Mouse (Mus musculus) stomach, embryonic 16.5 days (tissue): ENCODE data around the gene Glipr2. TPM values are rescaled to one million over a fixed set of nuclear protein-coding genes. Genes with fewer than 3 reads are reported as not detected.

Experiments
- ATAC-seq: fragments of 200-750 bp; cut with Nextera tagmentation; 2 replicates; pipeline ENCODE4 v1.8.0; 2017; ENCODE audit warnings: moderate number of reproducible peaks, moderate TSS enrichment; ENCODE audit not compliant: insufficient read depth, low FRiP score
- H3K27ac ChIP-seq: fragments of 300-500 bp; sonication (generic); 2 replicates; pipeline ENCODE4 v1.5.1; 2014; ENCODE audit warnings: low read length
- H3K27me3 ChIP-seq: fragments of 300-500 bp; sonication (generic); 2 replicates; pipeline ENCODE4 v1.6.1; 2014; ENCODE audit warnings: low read length, control low read depth, mixed read lengths; ENCODE audit not compliant: control insufficient read depth, insufficient read depth
- H3K36me3 ChIP-seq: fragments of 300-500 bp; sonication (generic); 2 replicates; pipeline ENCODE4 v1.6.1; 2014; ENCODE audit warnings: low read length; ENCODE audit not compliant: control insufficient read depth, insufficient read depth
- H3K4me1 ChIP-seq: fragments of 300-500 bp; sonication (generic); 2 replicates; pipeline ENCODE4 v1.6.1; 2014; ENCODE audit warnings: low read length, control low read depth, mixed read lengths; ENCODE audit not compliant: control insufficient read depth, insufficient read depth
- H3K4me2 ChIP-seq: fragments of 300-500 bp; sonication (generic); 2 replicates; pipeline ENCODE4 v1.6.1; 2014; ENCODE audit warnings: low read depth, low read length, mixed read lengths
- H3K4me3 ChIP-seq: fragments of 300-500 bp; sonication (generic); replicated peaks from 2 replicates; pipeline ENCODE4 v1.5.1; 2014; ENCODE audit warnings: mild to moderate bottlenecking, low read length
- H3K9ac ChIP-seq: fragments of 300-500 bp; sonication (generic); 2 replicates; pipeline ENCODE4 v1.6.1; 2014; ENCODE audit warnings: low read length
- H3K9me3 ChIP-seq: fragments of 300-500 bp; sonication (generic); replicated peaks from 2 replicates; pipeline ENCODE4 v1.6.1; 2016; ENCODE audit warnings: low read length, control low read depth; ENCODE audit not compliant: control insufficient read depth
- WGBS: fragments of 180-500 bp; shearing (Covaris S2); extraction: QIAGEN DNeasy Blood & Tissue Kit; methylation state at CpG from one replicate; pipeline ENCODE4 v1.1.7; 2014; 5-methylcytosine and 5-hydroxymethylcytosine counted together
- polyA plus RNA-seq: library from polyadenylated mRNA; unstranded; fragments of >200 nt; fragmentation: Nextera tagmentation; extraction: Ambion mirVana; gene quantifications from 2 replicates; pipeline ENCODE4 v1.2.1, GENCODE M21; 2015

Glipr2 gene
- polyA plus RNA-seq, 1 experiment from 2014 or later, result 105 TPM

DNA sequence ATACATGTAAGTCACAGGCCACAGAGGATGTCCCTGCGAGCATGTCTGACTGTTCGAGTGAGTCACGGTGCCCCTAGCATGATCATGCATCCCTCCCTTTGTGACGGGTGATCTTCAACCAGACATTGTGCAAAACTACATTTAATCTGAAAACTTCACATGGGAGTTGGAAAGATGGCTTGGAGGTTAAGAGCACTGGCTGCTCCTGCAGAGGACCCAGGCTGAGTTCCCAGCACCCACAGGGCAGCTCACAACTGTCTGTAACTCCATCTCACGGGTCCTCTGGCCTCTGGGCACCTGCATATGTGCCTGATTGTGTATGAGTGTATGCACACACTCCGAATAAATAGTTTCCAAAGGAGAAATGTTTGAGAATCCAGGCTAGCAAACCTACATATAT is 67.0 kb downstream of the Glipr2 start:
- no peak overlapping the region for H3K9ac ChIP-seq
- peaks cover 13% of the 10 kb centered on the region; the same call in 1 of the 2 replicates for H3K4me1 ChIP-seq
- no peak overlapping the region for H3K4me3 ChIP-seq
- H3K36me3 ChIP-seq, result peaks cover 24% of the 10 kb centered on the region
- no peaks in the 10 kb centered on the region for H3K27me3 ChIP-seq
- H3K9me3 ChIP-seq, result no peaks in the 10 kb centered on the region
- no peak overlapping the region for H3K4me2 ChIP-seq
- no peak for ATAC-seq
- WGBS, result 97% methylated on average over 6 of the region's 6 CpGs
- no peak overlapping the region for H3K27ac ChIP-seq

DNA sequence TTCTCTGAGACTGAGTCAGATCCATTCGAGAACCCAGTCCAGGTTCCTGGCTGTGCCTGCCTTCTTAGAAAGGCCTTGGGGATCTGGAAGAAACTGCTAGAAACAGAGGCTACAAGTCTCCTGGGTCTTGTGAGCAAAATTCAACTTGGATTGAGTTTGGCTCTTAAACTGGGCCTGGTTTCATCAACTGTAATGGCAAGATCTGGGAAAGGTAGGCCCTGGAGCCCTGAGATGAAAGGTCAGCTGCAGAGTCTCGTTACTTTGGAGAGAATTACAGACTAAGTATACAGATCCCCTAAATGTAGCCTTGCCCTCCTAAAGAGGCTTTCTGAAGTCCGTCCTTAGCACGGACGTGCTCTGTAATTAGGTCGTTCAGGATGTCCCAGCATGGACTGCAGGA is 68.4 kb downstream of the Glipr2 start:
- Histone ChIP-seq H3K4me1 (peaks cover 13% of the 10 kb centered on the region; the same call in 1 of the 2 replicates), H3K27me3 (no peaks in the 10 kb centered on the region), H3K27ac (no peak overlapping the region), H3K36me3 (peaks cover 26% of the 10 kb centered on the region), H3K4me3 (no peak overlapping the region), H3K4me2 (no peak overlapping the region), H3K9me3 (no peaks in the 10 kb centered on the region), H3K9ac (no peak overlapping the region)
- no peak for ATAC-seq
- 91% methylated on average over 6 of the region's 6 CpGs for WGBS

Other genes with a start within 250 kb of the Glipr2 start
- gene Olfr71, start 247.1 kb upstream of the Glipr2 start, polyA plus RNA-seq, result not detected in 2 replicates
- 1.6 and 2.2 TPM in 2 replicates for gene Hrct1, start 230.2 kb upstream of the Glipr2 start, polyA plus RNA-seq
- gene Spaar, start 227.4 kb upstream of the Glipr2 start, polyA plus RNA-seq, result 0.05 and 0.06 TPM in 2 replicates
- gene Olfr159, start 186.4 kb upstream of the Glipr2 start, polyA plus RNA-seq, result not detected in 2 replicates
- not detected in 2 replicates for gene Olfr156, start 133.5 kb upstream of the Glipr2 start, polyA plus RNA-seq
- gene Olfr157, start 117.2 kb upstream of the Glipr2 start, polyA plus RNA-seq, result not detected in 2 replicates
- gene Olfr155, start 105.8 kb upstream of the Glipr2 start, polyA plus RNA-seq, result not detected in 2 replicates
- 23.8 and 25.4 TPM in 2 replicates for gene Reck, start 81.9 kb upstream of the Glipr2 start, polyA plus RNA-seq
- gene Ccin, start 26.1 kb downstream of the Glipr2 start, polyA plus RNA-seq, result not detected in 2 replicates
- gene Clta, start 47.1 kb downstream of the Glipr2 start, polyA plus RNA-seq, result 183 and 186 TPM in 2 replicates
- 30.0 and 33.1 TPM in 2 replicates for gene Gne, start 126.8 kb downstream of the Glipr2 start, polyA plus RNA-seq